Mouse (Mus musculus) spleen, adult 2 months (tissue): Measurements from ENCODE around the gene Kif3a. TPM values are rescaled to one million over a fixed set of nuclear protein-coding genes. Genes with fewer than 3 reads are reported as not detected.
A peak's percentile ranks its signal among the peaks of the same experiment; 100 is the strongest.

ENCODE experiments used
- DNase-seq, 2 experiments: peaks; one replicate each; pipeline versions ENCODE4 v3.0.0 to v3.0.0-alpha.2; 2012 to 2021; ENCODE audit warnings: low spot score in 2 of 2, low read depth in 1 of 2
- H3K27ac ChIP-seq: fragments of 200-500 bp; 2 replicates; pipeline ENCODE4 v1.5.1; 2012; ENCODE audit warnings: low read length, inconsistent platforms; ENCODE audit not compliant: insufficient read depth
- H3K27me3 ChIP-seq: fragments of 200-500 bp; 2 replicates; pipeline ENCODE4 v1.6.1; 2012; ENCODE audit warnings: mild to moderate bottlenecking, moderate library complexity, low read length, inconsistent platforms; ENCODE audit not compliant: control insufficient read depth, insufficient read depth
- H3K36me3 ChIP-seq: fragments of 200-500 bp; 2 replicates; pipeline ENCODE4 v1.6.1; 2012; ENCODE audit warnings: mild to moderate bottlenecking, low read length, inconsistent platforms; ENCODE audit not compliant: control insufficient read depth, insufficient read depth
- H3K4me1 ChIP-seq: fragments of 200-500 bp; 2 replicates; pipeline ENCODE4 v1.6.1; 2011; ENCODE audit warnings: inconsistent platforms; ENCODE audit not compliant: control insufficient read depth, insufficient read depth, insufficient read length
- H3K4me3 ChIP-seq: fragments of 200-500 bp; 2 replicates; pipeline ENCODE4 v1.5.1; 2011; ENCODE audit warnings: mild to moderate bottlenecking, inconsistent platforms; ENCODE audit not compliant: insufficient read depth, insufficient read length; ENCODE audit errors: extremely low read depth
- CTCF ChIP-seq: fragments of 200-500 bp; IDR thresholded peaks from 2 replicates; pipeline ENCODE4 v1.5.1; 2011; ENCODE audit warnings: mild to moderate bottlenecking, inconsistent platforms; ENCODE audit not compliant: insufficient read depth, insufficient read length, insufficient replicate concordance; ENCODE audit errors: extremely low read depth
- POLR2A ChIP-seq: fragments of 200-500 bp; IDR thresholded peaks from 2 replicates; pipeline ENCODE4 v1.6.1; 2011; ENCODE audit warnings: low read depth, low read length, inconsistent platforms
- WGBS: fragments of 180-500 bp; shearing (Covaris S2); methylation state at CpG from one replicate; pipeline ENCODE4 v1.1.7; 2018; 5-methylcytosine and 5-hydroxymethylcytosine counted together
- polyA plus RNA-seq: library from polyadenylated mRNA; depleted of rRNA; stranded (reverse); fragments of >200 nt; gene quantifications from 2 replicates; pipeline ENCODE4 v1.2.3, GENCODE M21; 2012

The Kif3a gene
- polyA plus RNA-seq, 1 experiment, result 1.3 TPM

- Histone ChIP-seq H3K36me3 (no peaks in the 10 kb centered on the region), H3K27me3 (no peaks in the 10 kb centered on the region), H3K4me1 (no peaks in the 10 kb centered on the region), H3K27ac (no peak overlapping the region), H3K4me3 (no peak overlapping the region)
- DNase-seq, result no peak
- no peak for TF ChIP-seq CTCF
- no peak for TF ChIP-seq POLR2A
- WGBS, result 82% methylated on average over 9 of the region's 9 CpGs
Observed at GRCm38 (mm10) chr11:53623573-53623972, 56.4 kb downstream of the Kif3a start.

- TF ChIP-seq CTCF (no peak), POLR2A (no peak)
- Histone ChIP-seq H3K27ac (no peak overlapping the region), H3K36me3 (no peaks in the 10 kb centered on the region), H3K4me1 (no peaks in the 10 kb centered on the region), H3K4me3 (no peak overlapping the region), H3K27me3 (no peaks in the 10 kb centered on the region)
- DNase-seq, result no peak
- WGBS, result 98% methylated on average over 2 of the region's 2 CpGs
Observed at GRCm38 (mm10) chr11:53624124-53624523, 56.9 kb downstream of the Kif3a start.

- Histone ChIP-seq H3K27ac (no peak overlapping the region), H3K36me3 (no peaks in the 10 kb centered on the region), H3K4me1 (no peaks in the 10 kb centered on the region), H3K27me3 (no peaks in the 10 kb centered on the region), H3K4me3 (no peak overlapping the region)
- TF ChIP-seq POLR2A, result no peak
- no peak for DNase-seq
- 81% methylated on average over 17 of the region's 17 CpGs for WGBS
Observed at GRCm38 (mm10) chr11:53626802-53627373, 59.7 kb downstream of the Kif3a start.

GRCm38 (mm10) chr11:53627859-53628258, 60.7 kb downstream of the Kif3a start:
- Histone ChIP-seq H3K4me1 (no peaks in the 10 kb centered on the region), H3K27ac (no peak overlapping the region), H3K4me3 (no peak overlapping the region), H3K27me3 (no peaks in the 10 kb centered on the region), H3K36me3 (no peaks in the 10 kb centered on the region)
- DNase-seq, result peak; percentile 41 to 58
- WGBS, result 11% methylated on average over 1 of the region's 1 CpGs
- TF ChIP-seq CTCF (peak; percentile 53; the same call in 1 of the 2 replicates), POLR2A (no peak)

- Histone ChIP-seq H3K4me1 (peaks cover 5% of the 10 kb centered on the region), H3K4me3 (no peak overlapping the region), H3K27ac (no peak overlapping the region), H3K27me3 (peaks cover 6% of the 10 kb centered on the region; the same call in 1 of the 2 replicates), H3K36me3 (no peaks in the 10 kb centered on the region)
- WGBS, result 87% methylated on average over 14 of the region's 14 CpGs
- TF ChIP-seq CTCF (no peak), POLR2A (no peak)
- no peak for DNase-seq
Observed at GRCm38 (mm10) chr11:53632122-53632733, 65.0 kb downstream of the Kif3a start.

GRCm38 (mm10) chr11:53633644-53634043, 66.5 kb downstream of the Kif3a start:
- 88% methylated on average over 7 of the region's 7 CpGs for WGBS
- Histone ChIP-seq H3K27ac (no peak overlapping the region), H3K27me3 (peaks cover 6% of the 10 kb centered on the region; the same call in 1 of the 2 replicates), H3K4me1 (peaks cover 5% of the 10 kb centered on the region), H3K4me3 (no peak overlapping the region), H3K36me3 (no peaks in the 10 kb centered on the region)
- DNase-seq, result no peak
- TF ChIP-seq POLR2A (no peak), CTCF (no peak)

- TF ChIP-seq POLR2A, result no peak
- no peak for TF ChIP-seq CTCF
- no peak for DNase-seq
- WGBS, result 90% methylated on average over 8 of the region's 8 CpGs
- Histone ChIP-seq H3K36me3 (no peaks in the 10 kb centered on the region), H3K27me3 (peaks cover 6% of the 10 kb centered on the region; the same call in 1 of the 2 replicates), H3K27ac (no peak within 1 kb of the TSS), H3K4me1 (peaks cover 5% of the 10 kb centered on the region), H3K4me3 (no peak within 1 kb of the TSS)
Observed at GRCm38 (mm10) chr11:53634556-53634955, 67.4 kb downstream of the Kif3a start, which contains the start of gene Il13. Gene Il13 (minus strand): TSS chr11:53634702.
